Mouse (Mus musculus) left cerebral cortex, postnatal 36 days (tissue): ENCODE data around the gene Cavin1. TPM values are rescaled to one million over a fixed set of nuclear protein-coding genes. Genes with fewer than 3 reads are reported as not detected.

ENCODE experiments used
- DNase-seq, 2 experiments: peaks; one replicate each; pipeline ENCODE4 v3.0.0; 2021 to 2022; ENCODE audit warnings: low spot score in 2 of 2, mixed read lengths in 1 of 2
- intact Hi-C: fragments of 180-260 bp; cut with DNase I; formaldehyde crosslinking; loops from one replicate; pipeline ENCODE4 v1.15.1; 2025
- total RNA-seq, 2 experiments: library from RNA; stranded (reverse); gene quantifications; 2 replicates each; pipeline ENCODE4 v1.2.3; 2021

The Cavin1 gene
- total RNA-seq, 2 experiments from 2014 or later, result 17.4 to 20.4 TPM

- no peak for DNase-seq
- intact Hi-C loops, result no loop called here
These were observed 43.3 kb downstream of the Cavin1 start for GRCm38 (mm10) chr11:100927386-100927785.

GRCm38 (mm10) chr11:100924386-100924919, 46.2 kb downstream of the Cavin1 start:
- DNase-seq, result no peak
- intact Hi-C loops, result no loop called here

DNA sequence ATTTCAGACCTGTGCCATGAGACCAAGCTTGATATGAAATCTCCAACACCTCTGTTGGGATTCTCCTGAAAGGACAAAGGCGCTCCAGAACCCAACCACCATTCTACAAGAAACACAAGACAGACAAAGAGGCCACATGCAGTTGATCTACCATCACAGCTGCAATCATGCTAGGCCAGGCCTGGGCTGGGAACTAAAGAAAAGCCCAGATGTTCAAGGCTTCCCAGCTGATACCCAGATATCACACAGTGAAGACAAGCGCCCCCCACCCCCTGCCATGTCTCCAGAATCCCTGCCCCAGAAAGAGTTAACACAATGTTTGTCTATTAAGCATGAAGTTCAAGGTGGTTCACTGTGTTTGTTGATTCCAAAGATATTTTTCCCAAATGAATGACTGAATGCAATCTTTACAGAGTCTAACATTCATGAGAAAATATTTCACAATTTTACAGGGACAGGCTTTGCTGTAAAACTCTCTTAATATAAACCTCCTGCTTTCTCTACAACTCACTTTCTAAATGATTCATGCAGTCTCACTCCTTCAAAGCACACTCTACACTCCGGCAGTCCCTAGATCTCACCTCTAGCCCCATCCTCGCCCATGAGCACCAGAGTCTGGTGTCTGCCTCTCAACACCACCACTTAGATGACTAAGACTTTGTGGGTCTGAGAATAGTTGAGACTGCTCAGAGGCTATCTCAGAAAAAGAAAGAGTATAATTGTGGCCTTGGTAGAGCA, 49.6 kb downstream of the Cavin1 start:
- no peak for DNase-seq
- intact Hi-C loops, result no loop called here

- intact Hi-C loops, result no loop called here
- DNase-seq, result no peak
These were observed 52.7 kb downstream of the Cavin1 start for GRCm38 (mm10) chr11:100918007-100918406.

DNA sequence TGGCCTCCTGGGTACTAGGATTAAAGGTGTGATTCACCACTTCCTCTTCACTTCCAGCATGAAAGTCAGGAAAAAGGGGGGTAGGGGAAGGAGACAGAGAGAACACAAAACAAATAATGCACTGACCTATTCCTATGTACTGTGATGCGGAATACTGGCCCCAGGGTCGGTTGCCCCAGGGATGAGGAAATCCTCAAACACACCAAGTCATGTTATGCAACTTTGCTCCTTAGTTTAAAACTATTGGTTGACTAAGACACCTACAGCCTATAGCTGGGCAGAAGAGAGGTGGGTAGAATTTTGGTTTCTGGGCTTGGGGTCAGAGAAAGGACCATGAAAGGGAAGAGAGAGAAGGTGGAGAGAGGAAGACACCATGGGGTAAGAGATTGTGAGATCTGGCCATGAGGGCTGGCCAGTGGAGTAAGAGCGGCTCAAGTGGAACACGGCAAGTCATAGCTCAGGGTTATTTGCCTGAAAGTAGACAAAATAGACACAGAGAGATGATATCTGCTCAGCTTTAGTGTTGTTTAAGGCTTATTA, 54.2 kb downstream of the Cavin1 start:
- DNase-seq, result no peak
- intact Hi-C loops, result no loop called here

GRCm38 (mm10) chr11:100915063-100915462, 55.6 kb downstream of the Cavin1 start:
- no peak for DNase-seq
- intact Hi-C loops, result no loop called here

DNA sequence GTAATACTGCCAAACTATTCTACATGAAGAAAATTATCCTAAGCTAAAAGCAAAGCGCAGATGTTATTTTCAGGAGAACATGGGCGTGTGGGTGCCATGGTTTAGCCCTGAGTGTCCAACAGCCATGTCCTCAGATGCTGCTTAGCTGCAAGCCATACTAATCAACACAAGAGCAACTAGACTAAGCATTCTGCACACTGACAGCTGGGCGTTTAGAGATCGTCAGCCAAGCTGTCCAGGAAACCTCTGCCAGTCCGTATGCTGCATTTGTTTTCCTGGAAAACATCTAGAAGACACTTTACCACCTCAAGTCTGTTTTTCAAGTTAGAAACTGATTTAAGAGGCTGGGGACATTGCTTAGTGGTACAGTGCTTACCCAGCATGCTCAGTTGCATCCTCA, 56.3 kb downstream of the Cavin1 start:
- DNase-seq, result no peak
- intact Hi-C loops, result no loop called here

GRCm38 (mm10) chr11:100912401-100913155, 58.1 kb downstream of the Cavin1 start:
- no peak for DNase-seq
- intact Hi-C loops, result no loop called here

GRCm38 (mm10) chr11:100908567-100908966, 62.1 kb downstream of the Cavin1 start:
- intact Hi-C loops, result no loop called here
- no peak for DNase-seq

DNA sequence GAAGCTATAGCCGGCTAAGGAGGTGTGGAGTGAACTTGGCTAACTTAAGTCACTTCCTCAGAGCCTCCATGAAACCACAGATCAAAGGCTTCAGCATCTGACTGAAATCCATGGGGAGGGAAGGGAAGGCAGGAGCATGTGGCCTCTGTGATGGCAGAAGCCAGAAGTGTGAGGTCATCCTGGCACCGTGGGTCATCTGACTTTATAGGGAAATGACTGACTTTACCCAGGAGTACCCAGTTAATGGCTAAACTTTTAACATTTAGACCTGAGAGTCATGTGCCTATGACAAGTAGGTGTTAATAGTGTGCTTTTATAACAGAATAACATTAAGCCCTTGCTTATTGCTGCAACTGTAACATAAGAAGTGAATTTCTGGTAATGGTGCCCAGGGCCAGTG, 62.6 kb downstream of the Cavin1 start:
- intact Hi-C loops, result no loop called here
- DNase-seq, result no peak

DNA sequence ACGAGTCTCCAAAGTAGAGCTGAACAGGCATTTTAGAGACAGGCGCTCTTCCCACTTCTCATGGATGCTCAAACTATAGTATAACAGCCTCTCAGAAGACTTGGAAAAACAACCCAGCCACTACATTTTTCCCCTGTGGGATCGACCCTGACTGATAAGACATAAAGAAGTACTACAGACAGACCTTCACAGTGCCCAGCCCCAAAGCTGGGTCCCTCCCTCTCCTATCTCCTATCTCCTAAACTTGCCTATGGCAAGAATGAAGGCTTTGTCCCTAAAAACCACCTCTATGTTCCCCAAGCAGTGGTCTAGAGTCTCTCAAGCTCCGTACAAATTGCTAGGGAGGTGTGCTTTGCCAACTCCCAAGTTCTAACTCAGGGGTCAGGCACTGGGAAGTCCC, 63.8 kb downstream of the Cavin1 start:
- intact Hi-C loops, result no loop called here
- DNase-seq, result no peak

Other genes starting within 250 kb of the Cavin1 start
- gene Rab5c, start 232.7 kb downstream of the Cavin1 start, total RNA-seq, result 100 to 1,000 TPM; 138 to 156 TPM
- 10 to 100 TPM; 12.6 to 19.1 TPM for gene Kcnh4, start 210.9 kb downstream of the Cavin1 start, total RNA-seq
- gene Hcrt, start 208.0 kb downstream of the Cavin1 start, total RNA-seq, result under 1 TPM; 0.59 to 0.77 TPM
- 1 to 10 TPM; 6.6 to 8.0 TPM for gene Ghdc, start 199.9 kb downstream of the Cavin1 start, total RNA-seq
- 10 to 100 TPM; 22.3 to 23.1 TPM for gene Stat5b, start 120.2 kb downstream of the Cavin1 start, total RNA-seq
- gene Stat5a, start 111.5 kb downstream of the Cavin1 start, total RNA-seq, result 1 to 10 TPM; 1.3 to 1.4 TPM
- 10 to 100 TPM; 29.6 to 44.7 TPM for gene Stat3, start 31.3 kb downstream of the Cavin1 start, total RNA-seq
- gene Atp6v0a1, start 38.6 kb upstream of the Cavin1 start, total RNA-seq, result 100 to 1,000 TPM; 439 to 446 TPM
- 1 to 10 TPM; 8.8 to 9.1 TPM for gene Naglu, start 99.1 kb upstream of the Cavin1 start, total RNA-seq
- gene Hsd17b1, start 107.5 kb upstream of the Cavin1 start, total RNA-seq, result under 1 TPM; 0.70 to 0.79 TPM
- gene Coasy, start 111.7 kb upstream of the Cavin1 start, total RNA-seq, result 10 to 100 TPM; 22.7 to 26.3 TPM
- 10 to 100 TPM; 38.9 to 41.8 TPM for gene Mlx, start 116.4 kb upstream of the Cavin1 start, total RNA-seq
- gene Psmc3ip, start 124.5 kb upstream of the Cavin1 start, total RNA-seq, result 1 to 10 TPM; 2.1 to 3.1 TPM
- 10 to 100 TPM; 53.8 to 58.0 TPM for gene Retreg3, start 149.0 kb upstream of the Cavin1 start, total RNA-seq
- 10 to 100 TPM; 45.7 to 49.2 TPM for gene Tubg1, start 149.1 kb upstream of the Cavin1 start, total RNA-seq
- gene Tubg2, start 185.0 kb upstream of the Cavin1 start, total RNA-seq, result 10 to 100 TPM; 49.7 to 62.4 TPM
- 100 to 1,000 TPM; 167 to 172 TPM for gene Cntnap1, start 199.6 kb upstream of the Cavin1 start, total RNA-seq
- gene Plekhh3, start 200.5 kb upstream of the Cavin1 start, total RNA-seq, result 10 to 100 TPM; 12.3 TPM
- under 1 TPM in 1 of 2 experiments, not detected in 1; 0.37 TPM for gene Ccr10, start 204.6 kb upstream of the Cavin1 start, total RNA-seq